Mouse (Mus musculus) bone marrow, adult 2 months (tissue): ENCODE measurements around the gene Zdhhc6. TPM values are rescaled to one million over a fixed set of nuclear protein-coding genes. Genes with fewer than 3 reads are reported as not detected.

Source experiments
- H3K27ac ChIP-seq: fragments of 200-500 bp; 2 replicates; pipeline ENCODE4 v1.5.1; 2012; ENCODE audit warnings: low read depth, mild to moderate bottlenecking, control low read depth, inconsistent platforms, low read length; ENCODE audit not compliant: control insufficient read depth, poor library complexity, insufficient read depth
- H3K4me1 ChIP-seq: fragments of 200-500 bp; 2 replicates; pipeline ENCODE4 v1.6.1; 2011; ENCODE audit warnings: low read length; ENCODE audit not compliant: control insufficient read depth, insufficient read depth
- H3K4me3 ChIP-seq: fragments of 200-500 bp; replicated peaks from 2 replicates; pipeline ENCODE3; 2011; ENCODE audit warnings: mild to moderate bottlenecking, low read depth, low read length, control low read depth; ENCODE audit not compliant: control insufficient read depth
- CTCF ChIP-seq: fragments of 200-500 bp; IDR thresholded peaks from 2 replicates; pipeline ENCODE4 v1.5.1; 2011; ENCODE audit warnings: low read length, control low read depth; ENCODE audit not compliant: control insufficient read depth, insufficient read depth
- POLR2A ChIP-seq: fragments of 200-500 bp; IDR thresholded peaks from 2 replicates; pipeline ENCODE4 v1.6.1; 2011; ENCODE audit warnings: low read depth, mild to moderate bottlenecking, control low read depth, low read length, borderline replicate concordance; ENCODE audit not compliant: control insufficient read depth
- WGBS: fragments of 180-500 bp; shearing (Covaris S2); methylation state at CpG from one replicate; pipeline ENCODE4 v1.1.7; 2018; 5-methylcytosine and 5-hydroxymethylcytosine counted together
- polyA plus RNA-seq: library from polyadenylated mRNA; stranded (reverse); fragments of >200 nt; gene quantifications from 2 replicates; pipeline ENCODE4 v1.2.4, GENCODE M21; 2011; ENCODE audit warnings: low replicate concordance; ENCODE audit not compliant: missing spikeins, insufficient read depth, insufficient read length

Zdhhc6 gene
- polyA plus RNA-seq, 1 experiment, result 19.6 TPM

- TF ChIP-seq CTCF (no peak), POLR2A (no peak)
Measured at GRCm38 (mm10) chr19:55236026-55236425, 79.8 kb downstream of the Zdhhc6 start.

GRCm38 (mm10) chr19:55232136-55232535 lies 83.7 kb downstream of the Zdhhc6 start:
- Histone ChIP-seq H3K4me3 (no peak overlapping the region), H3K27ac (peak overlapping the region; percentile 7; the same call in 1 of the 2 replicates), H3K4me1 (peaks cover 2% of the 10 kb centered on the region)
- TF ChIP-seq CTCF (no peak), POLR2A (no peak)
- WGBS, result 41% methylated on average over 8 of the region's 8 CpGs

More at GRCm38 (mm10) chr19:55236026-55236425, 79.8 kb downstream of the Zdhhc6 start:
- Histone ChIP-seq H3K4me3 (no peak overlapping the region), H3K4me1 (peaks cover 2% of the 10 kb centered on the region), H3K27ac (no peak overlapping the region)
- 7% methylated on average over 2 of the region's 2 CpGs for WGBS

- no peak overlapping the region for H3K27ac ChIP-seq
- H3K4me1 ChIP-seq, result peaks cover 2% of the 10 kb centered on the region
- H3K4me3 ChIP-seq, result no peak overlapping the region
- TF ChIP-seq POLR2A (no peak), CTCF (no peak)
- 70% methylated on average over 10 of the region's 10 CpGs for WGBS
Measured at GRCm38 (mm10) chr19:55231081-55231480, 84.8 kb downstream of the Zdhhc6 start.

- TF ChIP-seq CTCF, result no peak
- no peak for TF ChIP-seq POLR2A
- WGBS, result 50% methylated on average over 7 of the region's 7 CpGs
- Histone ChIP-seq H3K27ac (no peak overlapping the region), H3K4me3 (no peak overlapping the region), H3K4me1 (peaks cover under 1% of the 10 kb centered on the region)
Measured at GRCm38 (mm10) chr19:55227135-55227534, 88.7 kb downstream of the Zdhhc6 start.

GRCm38 (mm10) chr19:55226621-55227020 lies 89.2 kb downstream of the Zdhhc6 start:
- 74% methylated on average over 5 of the region's 5 CpGs for WGBS
- no peaks in the 10 kb centered on the region; the same call in 1 of the 2 replicates for H3K4me1 ChIP-seq
- TF ChIP-seq POLR2A (no peak), CTCF (no peak)
- H3K27ac ChIP-seq, result no peak overlapping the region
- H3K4me3 ChIP-seq, result no peak overlapping the region

- Histone ChIP-seq H3K4me3 (no peak overlapping the region), H3K4me1 (no peaks in the 10 kb centered on the region; the same call in none of the 2 replicates), H3K27ac (no peak overlapping the region)
- 89% methylated on average over 9 of the region's 9 CpGs for WGBS
- TF ChIP-seq CTCF (no peak), POLR2A (no peak)
Measured at GRCm38 (mm10) chr19:55222268-55222667, 93.6 kb downstream of the Zdhhc6 start.

Other genes with a start within 250 kb of the Zdhhc6 start
- 5.0 and 9.8 TPM in 2 replicates for gene Gpam, start 188.8 kb downstream of the Zdhhc6 start, polyA plus RNA-seq
- not detected in 2 replicates for gene Tectb, start 135.3 kb downstream of the Zdhhc6 start, polyA plus RNA-seq
- not detected in 2 replicates for gene Gucy2g, start 74.8 kb downstream of the Zdhhc6 start, polyA plus RNA-seq
- gene Acsl5, start 64.1 kb downstream of the Zdhhc6 start, polyA plus RNA-seq, result 58.1 and 82.2 TPM in 2 replicates
- 11.2 and 11.4 TPM in 2 replicates for gene Vti1a, start 263 bp upstream of the Zdhhc6 start, polyA plus RNA-seq